Mouse (Mus musculus): ENCODE measurements at regions not wholly inside any gene's neighbourhood (a gene's known extent, or its start where the extent isn't known, plus 50 kb on each side); places are given as distances from the start of the nearest gene placed in this dataset.

GRCm38 (mm10) chr13:83439619-83440436 lies 64.0 kb upstream of the Mef2c start:
- intact Hi-C loops (cut with DNase I): no loop called here
- DNase-seq: no peak

DNA sequence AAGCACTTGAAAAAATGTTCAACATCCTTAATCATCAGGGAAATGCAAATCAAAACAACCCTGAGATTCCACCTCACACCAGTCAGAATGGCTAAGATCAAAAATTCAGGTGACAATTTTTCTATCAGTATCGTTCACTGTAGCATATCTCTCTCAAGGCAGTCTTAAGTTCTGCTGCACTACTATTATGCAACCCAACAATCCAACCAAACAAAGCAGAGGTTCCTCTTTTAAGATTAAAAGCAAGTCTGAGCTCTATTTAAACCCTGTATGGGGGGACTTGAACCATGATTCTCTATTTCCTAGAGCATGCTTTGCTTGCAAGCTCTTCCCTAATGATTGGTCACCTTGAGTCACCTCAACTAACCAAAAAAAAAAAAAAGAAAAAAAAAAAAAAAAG lies 59.6 kb upstream of the Mef2c start:
- intact Hi-C loops (cut with DNase I): no loop called here
- no peak for DNase-seq

- DNase-seq: no peak
These were observed 53.0 kb upstream of the Mef2c start for GRCm38 (mm10) chr13:83450820-83451219.

GRCm38 (mm10) chr13:83452987-83453386 lies 50.8 kb upstream of the Mef2c start:
- intact Hi-C loops (cut with DNase I): no loop called here
- DNase-seq: no peak

More at GRCm38 (mm10) chr13:83450820-83451219, 53.0 kb upstream of the Mef2c start:
- intact Hi-C loops (cut with DNase I): no loop called here
